Mouse (Mus musculus) frontal cortex, postnatal 14 days (tissue): Measurements from ENCODE around the gene Efemp2.

Experiments
- DNase-seq, 2 experiments: peaks; one replicate each; pipeline ENCODE4 v3.0.0; 2022; ENCODE audit warnings: low spot score in 2 of 2

Efemp2 gene

GRCm38 (mm10) chr19:5496052-5496370, 22.3 kb downstream of the Efemp2 start:
- DNase-seq = no peak

- DNase-seq = no peak
Measured at GRCm38 (mm10) chr19:5500330-5500875, 26.6 kb downstream of the Efemp2 start.

GRCm38 (mm10) chr19:5503687-5504086, 29.9 kb downstream of the Efemp2 start, which contains the start of gene 1700020D05Rik:
Gene 1700020D05Rik (minus strand): TSS chr19:5503787.
- no peak for DNase-seq

- peak; percentile 98 to 99 for DNase-seq
Measured at GRCm38 (mm10) chr19:5510031-5511026, 36.6 kb downstream of the Efemp2 start, which contains the start of gene Snx32. Gene Snx32 (minus strand): TSS chr19:5510538.

GRCm38 (mm10) chr19:5511074-5511632, 37.4 kb downstream of the Efemp2 start:
- no peak for DNase-seq

GRCm38 (mm10) chr19:5512091-5513004, 38.6 kb downstream of the Efemp2 start:
- no peak for DNase-seq

- DNase-seq = no peak
Measured at GRCm38 (mm10) chr19:5513005-5513349, 39.2 kb downstream of the Efemp2 start.

GRCm38 (mm10) chr19:5515840-5516777, 42.4 kb downstream of the Efemp2 start:
- DNase-seq = no peak

GRCm38 (mm10) chr19:5516906-5517505, 43.3 kb downstream of the Efemp2 start:
- no peak for DNase-seq

GRCm38 (mm10) chr19:5518721-5519120, 45.0 kb downstream of the Efemp2 start:
- no peak for DNase-seq

- DNase-seq = no peak
Measured at GRCm38 (mm10) chr19:5525204-5525603, 51.5 kb downstream of the Efemp2 start.

- DNase-seq = peak; percentile 77 to 86
Measured at GRCm38 (mm10) chr19:5529325-5530137, 55.8 kb downstream of the Efemp2 start.

- no peak for DNase-seq
Measured at GRCm38 (mm10) chr19:5530138-5530524, 56.4 kb downstream of the Efemp2 start.
